Mouse (Mus musculus) gonadal fat pad, adult 2 months (tissue): Measurements from ENCODE around the gene Odf3l2. TPM values are rescaled to one million over a fixed set of nuclear protein-coding genes. Genes with fewer than 3 reads are reported as not detected.

ENCODE experiments used
- DNase-seq: peaks from one replicate; pipeline ENCODE4 v3.0.0-alpha.2; 2012; ENCODE audit warnings: low read depth
- polyA plus RNA-seq: library from polyadenylated mRNA; depleted of rRNA; stranded (reverse); fragments of >200 nt; gene quantifications from 2 replicates; pipeline ENCODE4 v1.2.3, GENCODE M21; 2012

Gene Odf3l2
- polyA plus RNA-seq, 1 experiment = not detected

- DNase-seq = no peak
Observed at GRCm38 (mm10) chr10:79671396-79672087, 26.0 kb upstream of the Odf3l2 start.

GRCm38 (mm10) chr10:79670071-79670888 is 24.7 kb upstream of the Odf3l2 start:
- no peak for DNase-seq

DNA sequence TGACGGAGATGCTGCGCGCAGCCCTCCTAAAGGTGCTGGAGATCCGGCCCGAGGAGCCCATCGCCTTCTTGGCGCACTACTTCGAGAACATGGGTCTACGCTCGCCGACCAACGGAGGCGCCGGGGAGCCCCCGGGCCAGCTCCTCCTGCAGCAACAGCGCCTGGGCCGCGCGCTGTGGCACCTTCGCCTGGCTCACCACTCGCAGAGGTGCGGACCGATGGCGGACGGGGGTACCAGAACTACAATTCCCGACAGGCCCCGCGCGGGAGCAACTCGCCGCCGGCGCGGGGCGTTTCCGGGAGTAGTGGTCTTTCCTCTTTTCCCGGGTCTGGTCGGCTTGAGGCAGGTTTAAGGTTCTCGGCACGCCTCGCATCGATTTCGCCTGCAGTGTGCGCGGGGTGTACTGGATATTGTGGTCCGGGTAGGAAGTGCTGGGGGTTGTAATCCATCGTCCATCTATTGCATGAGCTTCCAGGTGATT is 24.1 kb upstream of the Odf3l2 start:
- no peak for DNase-seq

DNA sequence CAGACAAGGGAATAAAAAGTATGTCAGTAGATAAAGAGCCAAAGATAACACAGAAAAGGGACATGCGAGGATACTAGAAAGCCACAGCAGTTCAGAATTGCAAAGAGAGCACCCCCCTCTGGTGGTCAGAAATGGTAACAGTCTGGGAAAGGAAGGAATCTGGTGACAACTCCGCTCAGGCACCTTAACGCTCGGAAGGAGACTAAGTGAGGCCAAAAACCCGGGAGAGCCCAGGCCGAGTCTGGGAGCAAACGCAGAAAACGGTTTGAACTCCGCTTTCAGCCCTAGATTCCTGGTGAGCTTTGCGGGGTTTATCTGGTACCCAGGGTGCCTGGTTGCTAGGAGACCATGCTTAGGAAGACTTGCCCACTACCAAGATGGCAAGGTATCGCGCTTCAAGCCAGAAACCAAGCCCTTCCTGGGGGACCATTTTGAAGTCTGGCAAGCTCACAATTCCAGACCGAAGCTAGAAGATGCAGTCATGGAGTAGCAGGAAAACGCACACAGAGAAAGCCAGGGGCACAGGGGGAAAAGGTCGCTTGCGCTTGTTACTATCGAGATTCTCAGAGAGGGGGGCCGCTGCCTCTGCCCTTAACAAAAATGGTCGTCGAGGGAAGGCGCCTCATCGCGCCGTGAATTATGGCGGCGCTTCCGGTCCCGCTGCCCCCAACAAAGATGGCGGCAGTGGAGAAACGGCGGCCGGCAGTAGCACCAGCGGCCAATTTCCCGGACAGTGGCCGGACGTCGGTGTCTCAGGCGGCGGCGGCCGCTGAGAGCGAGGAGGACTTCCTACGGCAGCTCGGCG is 23.4 kb upstream of the Odf3l2 start, which contains the start of gene Tpgs1:
Gene Tpgs1 (plus strand): TSS at position 599 of the 805 bp plus-strand sequence.
- no peak for DNase-seq

DNA sequence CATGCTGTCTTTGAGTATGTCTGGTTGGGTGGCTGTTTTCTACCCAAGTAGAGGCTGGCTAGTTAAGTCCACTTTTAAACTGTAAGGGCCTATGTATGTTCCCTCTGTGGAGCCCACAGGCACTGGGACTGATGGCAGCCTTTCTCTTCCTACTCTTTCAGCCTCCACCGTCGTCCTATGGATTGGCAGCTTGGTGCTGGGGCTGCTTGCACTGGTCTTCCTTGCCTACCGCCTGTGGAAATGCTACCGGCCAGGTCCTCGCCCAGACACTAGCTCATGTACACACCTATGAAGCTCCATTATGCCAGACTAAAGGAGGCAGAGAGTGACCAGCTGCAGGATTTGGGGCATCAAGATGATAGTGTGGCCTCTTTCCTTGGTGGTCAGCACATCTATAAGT is 22.5 kb upstream of the Odf3l2 start:
- DNase-seq = no peak

DNA sequence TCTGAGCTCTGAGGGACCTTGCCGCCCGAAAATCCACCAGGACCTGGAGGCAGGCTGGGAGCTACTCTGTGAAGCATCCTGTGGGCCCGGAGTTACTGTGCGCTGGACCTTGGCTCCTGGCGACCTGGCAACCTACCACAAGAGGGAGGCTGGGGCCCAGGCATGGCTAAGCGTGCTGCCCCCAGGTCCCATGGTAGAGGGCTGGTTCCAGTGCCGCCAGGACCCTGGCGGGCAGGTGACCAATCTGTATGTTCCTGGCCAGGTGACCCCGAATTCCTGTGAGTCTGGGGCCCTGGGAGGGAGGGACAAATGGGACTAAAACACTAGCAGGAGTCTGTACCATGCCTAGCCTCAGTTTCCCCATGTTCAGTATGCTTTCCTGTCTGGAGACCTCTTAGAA is 21.0 kb upstream of the Odf3l2 start:
- DNase-seq = no peak

- DNase-seq = no peak
Observed at GRCm38 (mm10) chr10:79665051-79665450, 19.5 kb upstream of the Odf3l2 start.

DNA sequence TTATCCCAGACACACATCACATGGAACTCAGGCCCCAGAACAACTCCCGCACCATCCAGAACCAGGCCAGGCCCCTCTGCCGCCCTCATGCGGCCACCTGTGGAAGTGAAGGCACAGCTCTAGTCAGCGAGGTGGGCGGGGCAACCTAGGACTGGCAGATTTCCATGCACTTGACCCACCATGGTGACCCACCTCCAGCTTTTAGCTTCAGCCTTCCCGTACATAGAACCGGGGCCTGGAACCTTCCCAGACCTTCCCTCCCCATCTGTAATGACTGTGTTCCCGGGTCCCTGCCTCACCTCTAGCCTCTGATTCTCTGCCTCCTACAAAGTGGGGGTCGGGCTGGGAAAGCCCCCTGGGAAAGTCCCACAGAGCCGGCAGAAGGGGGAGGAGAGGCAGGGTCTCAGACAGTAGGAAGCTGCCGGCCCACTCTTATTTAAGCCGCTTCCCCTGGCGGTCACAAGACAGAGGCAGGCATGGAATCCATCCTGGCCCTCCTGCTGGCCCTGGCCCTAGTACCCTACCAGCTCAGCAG is 18.7 kb upstream of the Odf3l2 start, which contains the start of gene Madcam1:
Gene Madcam1 (plus strand): TSS at position 429 of the 535 bp plus-strand sequence.
- no peak for DNase-seq

- no peak for DNase-seq
Observed at GRCm38 (mm10) chr10:79661861-79662260, 16.3 kb upstream of the Odf3l2 start.

- no peak for DNase-seq
Observed at GRCm38 (mm10) chr10:79660298-79660697, 14.8 kb upstream of the Odf3l2 start.

DNA sequence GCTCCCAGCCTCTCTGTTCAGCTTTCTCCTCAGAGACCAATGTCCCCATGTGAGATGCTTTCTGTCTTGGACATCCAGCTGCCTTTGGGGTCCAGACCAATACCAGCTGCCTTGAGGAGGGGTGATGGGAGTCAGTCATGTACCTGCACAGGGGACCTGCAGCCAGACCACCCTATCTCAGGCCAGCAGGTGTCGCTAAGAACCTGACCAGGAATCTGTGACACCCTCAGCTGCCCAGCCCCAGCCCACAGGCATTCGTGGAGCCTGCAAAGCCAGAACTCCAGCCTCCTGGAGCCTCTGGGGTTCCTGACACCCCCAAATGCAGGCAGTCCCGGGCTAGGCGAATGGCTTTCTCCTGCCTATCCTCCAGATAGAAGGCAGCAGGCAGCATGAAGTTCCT is 13.3 kb upstream of the Odf3l2 start:
- DNase-seq = no peak

DNA sequence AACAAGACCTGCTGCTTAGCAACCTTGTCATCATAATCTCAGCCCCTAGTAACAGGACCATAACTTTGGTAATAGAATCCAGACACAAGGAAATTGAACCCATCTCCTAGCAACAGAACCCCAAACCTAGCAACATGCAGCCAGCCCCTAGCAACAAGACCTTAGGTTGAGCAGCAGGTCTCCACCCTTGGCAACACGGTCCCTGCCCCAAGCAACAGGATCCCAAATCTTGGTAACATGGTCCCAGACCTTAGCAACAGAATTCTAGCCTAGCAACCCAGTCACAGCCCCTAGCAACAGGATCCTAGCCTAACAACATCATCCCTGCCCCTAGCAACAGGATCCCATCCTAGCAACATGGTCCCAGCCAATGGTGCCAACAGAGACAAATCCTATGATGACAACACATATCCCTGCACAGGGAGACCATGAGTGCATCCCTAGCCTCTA is 9.4 kb upstream of the Odf3l2 start:
- DNase-seq = no peak

- no peak for DNase-seq
Observed at GRCm38 (mm10) chr10:79652789-79653188, 7.3 kb upstream of the Odf3l2 start.

DNA sequence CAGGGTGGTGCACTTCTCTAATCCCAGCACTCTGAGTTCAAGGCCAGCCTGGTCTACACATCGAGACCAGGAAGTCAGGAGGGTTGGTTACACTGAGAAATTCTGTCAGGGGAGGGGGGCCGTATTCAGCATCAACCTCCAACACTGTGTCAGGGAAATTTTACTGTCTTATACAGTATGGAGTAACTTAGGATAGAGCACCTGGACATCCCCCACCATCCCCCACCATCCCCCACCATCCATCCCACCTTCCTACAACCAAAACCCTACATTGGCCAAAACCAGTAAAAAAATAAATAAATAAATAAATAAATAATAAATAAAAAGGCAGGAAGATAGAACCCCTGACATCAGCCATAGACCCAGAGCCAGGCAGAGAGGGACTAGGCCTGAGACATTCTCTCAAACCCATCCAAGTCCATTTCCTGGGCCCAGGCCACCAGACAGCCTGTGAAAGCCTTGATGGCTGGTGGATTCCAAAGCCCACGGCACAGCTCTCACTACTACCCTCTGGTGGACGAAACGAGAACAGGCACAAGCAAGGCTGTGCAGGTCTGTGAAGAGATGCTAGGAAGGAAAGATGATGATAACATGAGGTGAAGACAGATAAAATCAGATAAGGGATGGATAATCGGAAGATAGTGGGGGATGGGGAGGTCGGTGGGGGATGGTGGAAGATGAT is 3.7 kb upstream of the Odf3l2 start:
- DNase-seq = no peak

GRCm38 (mm10) chr10:79638486-79639204 is 6.9 kb downstream of the Odf3l2 start:
- no peak for DNase-seq

DNA sequence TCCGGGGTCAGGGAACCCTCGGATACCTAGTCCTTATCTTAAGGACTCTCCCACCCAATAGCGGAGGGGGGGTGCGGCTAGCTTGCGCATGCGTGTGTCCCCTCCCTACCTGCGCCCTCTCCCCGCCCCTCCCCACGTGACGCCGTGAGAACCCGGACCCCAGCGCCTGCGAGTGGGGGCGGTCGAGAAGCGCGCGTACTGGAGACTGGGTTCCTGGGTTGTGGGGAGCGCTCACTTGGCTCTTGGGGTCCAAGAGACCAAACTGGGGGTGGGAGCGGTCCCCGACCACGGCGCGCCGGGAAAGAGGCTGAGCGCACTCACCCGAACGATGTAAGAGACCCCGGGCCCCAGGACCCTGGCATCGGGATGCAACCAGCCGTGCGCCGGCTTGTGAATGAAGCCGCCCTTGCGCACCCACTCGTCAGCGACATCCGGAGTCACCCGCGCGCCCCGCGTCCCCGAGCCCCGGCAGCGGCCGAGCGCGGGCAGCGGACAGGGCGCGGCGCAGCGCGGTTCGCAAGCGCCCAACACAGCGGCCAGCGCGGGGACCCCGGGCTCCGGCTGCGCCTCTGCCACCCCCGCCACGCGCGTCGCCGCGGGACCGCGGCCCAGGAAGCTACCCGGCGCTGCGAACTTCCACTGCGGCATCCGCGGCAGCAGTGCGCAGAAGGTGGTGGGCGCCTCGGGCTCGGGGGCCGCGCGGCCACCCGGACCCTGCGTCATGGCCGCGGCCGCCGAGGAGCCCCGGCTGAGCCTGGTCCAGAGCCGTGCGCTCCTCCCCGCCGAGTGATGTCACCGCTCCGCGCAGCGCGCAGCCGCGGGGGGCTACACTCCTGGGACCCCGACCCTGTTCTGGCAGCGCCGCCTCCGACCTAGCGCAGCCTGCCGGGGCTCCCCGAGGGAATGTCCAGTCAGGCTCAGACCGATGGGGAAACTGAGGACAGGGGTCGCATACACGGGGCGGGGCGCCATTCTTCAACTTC is 8.1 kb downstream of the Odf3l2 start, which contains the start of gene Shc2:
Gene Shc2 (minus strand): TSS at position 791 of the 983 bp plus-strand sequence.
- DNase-seq = no peak

DNA sequence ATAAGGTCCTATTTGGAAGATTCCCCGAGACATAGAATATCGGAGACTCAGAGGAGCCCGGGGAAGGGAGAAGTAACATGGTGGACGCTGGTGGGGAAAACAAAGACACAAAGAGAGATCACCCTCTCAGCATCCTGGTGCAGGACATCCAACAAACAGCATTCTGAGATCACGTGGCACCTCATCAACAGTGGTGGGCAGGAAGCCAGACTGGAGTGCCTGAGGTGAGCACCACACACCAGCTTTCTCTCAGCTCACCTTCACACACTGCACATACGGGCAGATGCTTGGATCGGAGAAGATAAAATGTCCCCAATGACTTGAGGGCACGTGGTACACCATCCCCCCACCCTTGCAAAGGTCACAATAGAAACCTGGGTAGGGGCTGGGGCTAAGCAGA is 9.3 kb downstream of the Odf3l2 start:
- no peak for DNase-seq

GRCm38 (mm10) chr10:79633006-79633777 is 12.3 kb downstream of the Odf3l2 start:
- DNase-seq = no peak
